Mouse (Mus musculus) urinary bladder, postnatal 14 days (tissue): Measurements from ENCODE around the gene Zfp598.
"Not testable (repeated sequence)": the region's sequence is repeated elsewhere in the genome, so short reads cannot be mapped to it uniquely, and the experiment has no call there.

Experiments
- DNase-seq: peaks from one replicate; pipeline ENCODE4 v3.0.0; 2021; ENCODE audit warnings: low spot score

The Zfp598 gene

DNA sequence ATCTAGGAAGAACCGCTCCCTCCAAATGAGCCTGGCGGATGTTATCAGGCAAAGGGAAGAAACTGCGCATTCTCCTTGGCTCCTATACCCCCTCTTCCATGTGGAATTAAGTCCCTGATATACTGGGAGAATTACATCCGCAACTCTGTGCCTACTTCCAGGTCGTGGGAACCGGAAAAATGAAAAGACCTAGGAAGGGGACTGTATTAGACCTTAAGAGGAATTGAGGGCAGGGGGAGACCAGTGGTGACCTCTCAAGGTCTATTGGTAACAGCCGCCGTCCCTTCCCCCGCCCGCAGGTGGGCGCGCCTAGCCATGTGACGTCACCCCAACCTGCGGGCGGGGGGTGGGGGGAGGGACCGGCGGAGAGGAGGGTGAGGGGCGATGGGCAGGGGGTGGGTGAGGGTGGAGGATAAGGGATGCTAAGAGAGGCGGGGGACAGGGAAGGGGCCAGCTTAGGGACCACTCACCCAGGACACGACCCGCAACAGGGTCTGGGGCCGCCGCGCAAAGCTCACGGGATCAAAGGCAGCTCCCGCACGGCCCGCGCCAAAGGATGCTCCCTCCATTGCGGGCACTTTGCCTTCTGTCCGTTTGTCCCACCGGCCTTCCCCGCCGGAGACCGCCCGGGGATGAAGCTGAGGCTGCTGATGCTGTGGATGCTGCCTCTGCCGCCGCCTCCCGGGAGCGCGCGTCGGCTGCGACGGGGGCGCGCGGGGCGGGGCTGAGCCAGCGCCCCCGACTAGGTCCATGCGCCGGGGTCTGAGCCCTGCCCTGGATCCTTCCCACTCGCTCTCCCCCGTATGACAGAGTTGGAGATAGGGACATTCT, 20.0 kb downstream of the Zfp598 start, which contains the start of gene Syngr3:
TSS of gene Syngr3 (minus strand) at position 705 of the 831 bp plus-strand sequence.
- DNase-seq = no peak

DNA sequence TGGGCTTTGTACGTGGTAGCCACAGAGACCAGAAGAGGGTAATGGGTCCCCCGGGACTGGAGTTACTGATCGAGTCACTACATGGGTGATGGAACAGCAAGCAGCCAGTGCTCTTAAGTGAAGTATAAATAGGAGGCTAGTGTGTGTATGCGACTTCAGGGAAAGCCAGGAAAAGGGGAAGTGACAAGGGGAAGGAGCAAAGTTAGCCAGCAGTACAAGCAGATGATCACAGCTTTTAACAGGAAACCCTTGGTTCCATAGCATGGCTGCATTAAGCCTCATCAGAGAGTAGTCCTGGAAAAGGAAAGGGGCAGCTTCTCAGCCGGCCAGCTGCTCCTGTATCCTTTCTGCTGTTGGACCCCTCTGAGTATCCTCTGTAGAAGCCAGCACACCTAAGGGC, 22.9 kb downstream of the Zfp598 start:
- no peak for DNase-seq

DNA sequence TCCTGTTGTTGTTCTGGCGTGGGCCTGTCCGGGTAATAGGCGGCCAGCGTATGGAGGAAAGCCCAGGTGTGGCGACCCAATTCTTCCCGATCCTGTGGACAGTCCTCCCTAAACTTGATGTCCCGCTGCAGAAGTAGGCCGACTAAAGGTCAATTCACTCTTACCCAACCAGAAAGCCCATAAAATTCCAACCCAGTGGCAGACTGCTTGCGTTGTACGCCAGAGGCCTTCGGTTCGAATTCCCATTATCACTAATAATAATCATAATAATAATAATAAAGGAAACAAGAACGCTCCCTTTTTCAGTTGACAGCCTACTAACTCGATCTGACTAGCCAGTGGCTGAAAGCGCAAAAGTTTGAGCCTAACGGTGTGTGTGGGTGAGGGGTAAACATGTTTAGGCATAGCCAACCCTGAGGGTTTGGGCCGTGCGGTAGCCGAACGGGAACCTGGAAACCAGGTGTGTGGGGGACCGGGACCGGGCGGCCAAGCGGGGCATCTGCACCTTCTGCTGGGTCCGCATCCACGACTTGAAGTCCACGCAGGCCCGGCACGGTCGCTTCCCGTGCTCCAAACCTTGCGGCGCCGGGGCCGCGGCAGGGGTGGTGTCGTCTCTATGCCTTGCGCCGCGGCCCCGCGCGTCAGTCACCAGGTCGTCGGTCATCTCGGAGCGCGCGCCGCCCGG, 26.0 kb downstream of the Zfp598 start:
- DNase-seq = no peak

DNA sequence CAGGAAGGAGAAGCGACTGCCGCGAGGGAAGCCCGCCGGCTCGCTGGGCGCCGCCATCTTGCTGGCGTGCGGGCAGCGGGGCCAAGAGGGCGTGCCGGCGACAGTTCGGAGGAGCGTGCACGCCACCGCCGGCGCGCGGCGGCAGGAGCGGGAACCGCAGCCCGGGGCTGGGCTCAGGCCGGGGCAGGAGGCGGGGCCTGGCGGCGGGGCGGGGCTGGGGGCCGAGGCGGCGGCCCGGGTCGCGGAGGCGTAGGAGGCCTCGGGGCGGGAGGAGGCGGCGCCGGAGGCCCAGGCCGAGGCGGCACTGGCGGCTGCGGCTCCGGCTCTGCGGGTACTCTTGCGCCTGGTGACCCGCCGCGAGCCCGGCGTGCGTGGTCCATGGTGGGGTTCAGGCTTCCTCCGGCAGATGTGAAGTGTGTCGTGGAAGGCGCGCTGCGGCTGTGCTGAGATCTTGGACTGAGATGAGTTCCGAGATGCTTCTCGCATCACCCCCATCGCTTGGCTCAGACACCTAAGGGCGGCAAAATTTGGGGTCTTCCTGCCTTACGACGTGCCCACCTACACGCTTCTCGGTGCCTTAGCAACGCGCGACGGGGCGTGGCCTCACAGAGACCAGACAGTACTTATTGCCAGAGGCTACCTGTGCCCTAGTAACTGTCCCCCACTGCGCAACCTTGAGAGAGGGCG, 26.7 kb downstream of the Zfp598 start, which contains the start of the genes Gfer and Noxo1:
TSS of gene Gfer (minus strand) at position 146 of the 687 bp plus-strand sequence.
TSS of gene Noxo1 (plus strand) at position 224 of the 687 bp plus-strand sequence.
- peak; percentile 90 for DNase-seq

DNA sequence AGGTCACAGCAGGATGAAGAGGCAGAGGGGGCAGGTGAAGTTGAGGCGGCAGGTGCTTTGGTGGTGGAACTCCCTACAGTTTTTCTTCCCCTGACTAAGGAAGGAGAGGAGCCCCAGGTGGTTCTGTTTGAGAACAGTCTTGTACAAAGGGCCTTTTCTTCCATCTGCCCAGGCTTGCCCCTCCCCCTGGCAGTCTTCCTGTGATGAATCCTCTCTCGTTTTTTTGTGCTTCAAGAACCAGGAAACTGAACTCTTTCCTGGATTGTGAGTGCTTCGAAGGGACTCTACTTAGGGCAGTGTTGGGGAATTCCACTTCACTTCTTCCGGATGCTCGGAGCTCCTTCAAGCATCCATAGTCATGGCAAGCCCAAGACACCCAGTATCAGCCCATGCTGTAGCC, 28.5 kb downstream of the Zfp598 start:
- DNase-seq = no peak

DNA sequence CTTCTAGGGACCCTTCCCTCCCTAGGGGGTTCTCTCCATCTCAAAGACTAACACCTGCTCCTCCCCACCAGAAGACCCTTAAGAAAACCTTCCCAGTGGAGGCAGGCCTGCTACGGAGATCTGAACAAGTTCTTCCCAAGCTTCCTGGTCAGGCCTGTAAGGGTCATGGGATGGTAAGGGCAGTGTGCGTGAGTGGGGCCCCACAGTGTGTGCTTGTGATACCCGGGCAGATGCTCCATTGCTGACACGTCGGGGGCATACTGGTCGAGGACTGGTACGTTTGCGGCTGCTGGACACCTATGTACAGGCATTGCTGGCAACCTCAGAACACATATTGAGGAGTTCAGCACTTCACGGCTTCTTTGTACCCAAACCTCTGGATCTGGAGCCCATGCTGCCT, 29.2 kb downstream of the Zfp598 start:
- DNase-seq = no peak

DNA sequence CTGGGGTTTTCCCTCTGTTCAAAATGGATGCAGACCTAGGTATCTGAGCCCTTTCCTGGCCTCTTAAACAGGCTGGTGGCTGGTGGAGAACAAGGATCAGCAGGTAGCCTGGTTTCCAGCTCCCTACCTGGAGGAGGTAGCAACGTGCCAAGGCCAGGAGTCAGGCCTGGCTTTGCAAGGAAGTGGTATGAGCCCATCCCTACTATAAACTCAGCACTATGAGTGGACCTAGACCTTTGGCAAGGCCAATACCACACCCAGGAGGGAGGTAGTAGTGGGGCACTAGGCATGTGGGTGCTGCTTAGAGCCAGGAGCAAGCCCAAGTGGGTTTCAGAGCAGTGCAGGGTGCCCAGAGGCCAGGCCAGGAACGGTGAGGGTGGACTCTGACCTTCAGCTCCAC, 30.0 kb downstream of the Zfp598 start:
- no peak for DNase-seq

DNA sequence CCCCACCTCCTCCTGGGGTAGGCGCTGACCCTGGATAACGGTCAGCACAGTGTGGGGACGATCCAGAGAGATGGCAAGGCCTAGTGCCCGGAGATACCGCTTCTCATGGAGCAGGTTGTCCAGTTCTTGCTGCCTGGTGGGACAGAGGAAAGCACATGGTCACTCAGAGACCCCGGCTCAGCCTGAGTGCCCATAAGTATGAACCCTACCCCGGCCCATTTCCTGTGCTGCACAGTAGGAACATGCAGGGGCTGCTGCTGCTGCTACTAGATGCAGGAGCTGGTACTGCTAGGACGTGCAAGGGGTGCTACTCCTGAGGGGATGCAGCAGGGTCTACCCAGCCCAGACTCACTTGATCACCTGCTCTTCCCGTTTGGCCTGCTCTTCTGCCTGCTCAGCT, 31.8 kb downstream of the Zfp598 start:
- no peak for DNase-seq

DNA sequence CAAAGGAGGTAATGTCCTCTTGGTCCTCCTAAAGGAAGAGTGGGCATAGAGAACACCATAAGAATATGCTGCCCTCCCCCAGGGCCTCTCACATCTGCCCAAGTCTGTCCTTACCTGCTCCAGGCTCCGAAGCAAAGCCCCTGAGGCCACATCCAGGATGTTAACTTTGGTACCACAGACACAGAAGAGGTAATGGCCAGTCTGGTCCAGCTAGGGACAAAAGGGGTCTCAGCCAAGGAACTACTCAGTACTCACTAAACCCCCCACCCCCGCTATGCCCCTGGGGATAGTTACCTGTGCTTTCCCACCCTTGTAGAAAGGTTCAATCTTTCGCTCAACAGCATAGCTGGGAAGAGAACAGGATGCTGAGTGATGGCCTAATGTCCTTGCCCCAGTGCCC, 36.3 kb downstream of the Zfp598 start:
- DNase-seq = no peak

DNA sequence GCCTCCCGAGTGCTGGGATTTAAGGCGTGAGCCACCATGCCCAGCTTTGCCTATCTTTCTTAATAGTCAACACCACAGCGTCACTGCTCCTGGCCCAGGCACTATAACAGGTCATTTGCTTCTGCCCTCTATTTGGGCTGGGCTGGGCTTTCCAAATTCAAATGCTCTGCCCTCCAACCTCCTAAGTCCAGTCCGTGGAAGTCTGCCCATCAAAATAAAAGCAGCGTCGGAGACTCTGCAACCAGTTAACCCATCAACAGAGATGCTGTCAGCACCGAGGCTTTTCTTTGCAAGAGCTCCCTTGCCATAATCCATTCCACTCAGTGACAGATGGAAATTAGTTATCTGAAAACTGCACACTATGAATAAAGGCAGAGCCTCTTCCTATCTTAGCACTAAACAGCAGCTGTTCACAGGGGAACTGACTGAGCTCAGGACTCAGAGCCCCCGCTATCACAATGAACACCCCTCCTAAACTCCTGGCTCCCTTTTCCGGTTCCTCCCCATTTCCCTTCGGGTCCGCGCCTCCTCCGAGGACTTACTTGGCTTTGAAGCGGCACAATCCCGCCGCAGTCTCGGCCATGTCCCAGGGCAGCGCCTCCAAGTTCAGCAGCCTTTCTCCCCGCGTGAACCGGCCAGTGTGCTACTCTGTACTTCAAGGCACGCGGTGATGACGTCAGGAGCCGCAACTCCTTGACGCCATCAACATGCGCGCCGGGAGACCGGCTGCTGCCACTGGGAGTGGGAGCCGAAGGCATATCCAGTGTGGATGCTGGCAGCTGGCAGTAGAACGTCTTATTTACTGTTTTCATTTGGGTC, 37.7 kb downstream of the Zfp598 start, which contains the start of gene Tbl3:
TSS of gene Tbl3 (minus strand) at position 679 of the 819 bp plus-strand sequence.
- DNase-seq = peak; percentile 92

DNA sequence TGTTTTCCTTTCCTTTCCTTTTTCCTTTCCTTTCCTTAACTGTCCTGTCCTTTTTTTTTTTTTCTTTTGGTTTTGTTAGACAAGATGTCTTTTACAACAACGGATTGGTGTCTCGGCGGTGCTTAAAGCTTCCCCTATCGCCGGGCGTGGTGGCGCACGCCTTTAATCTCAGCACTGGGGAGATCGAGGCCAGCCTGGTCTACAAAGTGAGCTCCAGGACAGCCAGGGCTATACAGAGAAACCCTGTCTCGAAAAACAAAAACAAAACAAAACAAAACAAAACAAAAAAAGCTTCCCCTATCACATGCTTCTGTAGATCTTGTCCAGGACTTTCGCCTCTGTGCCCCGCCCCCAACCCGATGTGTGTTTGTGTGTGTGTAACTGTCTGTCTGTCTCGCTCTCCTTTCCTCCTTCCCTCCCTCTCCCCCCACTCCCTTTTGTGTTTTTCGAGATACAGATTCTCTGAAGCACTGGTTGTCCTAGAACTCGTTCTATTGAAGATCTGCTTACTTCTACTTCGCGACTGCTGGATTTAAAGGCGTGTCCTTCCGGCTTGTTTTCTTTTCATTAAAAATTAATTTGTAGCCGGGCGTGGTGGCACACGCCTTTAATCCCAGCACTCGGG, 38.4 kb downstream of the Zfp598 start:
- DNase-seq = no peak

DNA sequence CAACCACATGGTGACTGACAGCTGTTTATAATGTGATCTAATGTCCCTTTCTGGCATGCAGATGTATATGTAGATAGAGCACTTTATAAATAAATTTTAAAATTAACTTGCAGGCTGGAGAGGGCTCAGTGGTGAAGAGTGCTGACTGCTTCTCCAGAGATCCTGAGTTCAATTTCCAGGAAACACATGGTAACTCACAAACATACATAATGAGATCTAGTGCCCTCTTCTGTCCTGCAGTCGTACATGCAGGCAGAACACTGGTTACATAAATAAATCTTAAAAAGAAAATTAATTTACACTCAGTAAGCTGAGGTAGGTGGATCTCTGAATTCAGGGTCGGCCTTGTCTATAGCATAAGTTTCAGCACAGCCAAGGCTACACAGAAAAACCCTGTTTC, 39.2 kb downstream of the Zfp598 start:
- no peak for DNase-seq

DNA sequence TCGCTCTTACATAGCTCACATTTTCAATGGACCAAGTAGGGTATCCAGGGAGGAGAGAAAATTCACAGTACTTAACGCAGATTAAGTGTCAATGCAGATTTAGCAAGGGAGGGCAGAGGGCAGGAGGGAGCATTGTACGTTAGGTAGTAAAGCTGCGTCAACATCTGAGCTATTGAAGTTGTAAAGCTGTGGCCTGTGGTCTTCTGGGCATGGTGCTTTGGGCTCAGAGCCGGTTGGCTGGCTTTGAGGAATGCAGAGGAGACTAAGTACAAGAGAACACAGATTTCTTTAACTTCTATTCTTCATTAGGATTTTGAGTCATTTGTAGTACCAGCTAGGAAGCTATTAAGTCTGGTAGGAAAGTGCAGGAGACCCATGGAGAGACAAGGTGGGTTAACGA, 46.1 kb downstream of the Zfp598 start:
- no peak for DNase-seq

DNA sequence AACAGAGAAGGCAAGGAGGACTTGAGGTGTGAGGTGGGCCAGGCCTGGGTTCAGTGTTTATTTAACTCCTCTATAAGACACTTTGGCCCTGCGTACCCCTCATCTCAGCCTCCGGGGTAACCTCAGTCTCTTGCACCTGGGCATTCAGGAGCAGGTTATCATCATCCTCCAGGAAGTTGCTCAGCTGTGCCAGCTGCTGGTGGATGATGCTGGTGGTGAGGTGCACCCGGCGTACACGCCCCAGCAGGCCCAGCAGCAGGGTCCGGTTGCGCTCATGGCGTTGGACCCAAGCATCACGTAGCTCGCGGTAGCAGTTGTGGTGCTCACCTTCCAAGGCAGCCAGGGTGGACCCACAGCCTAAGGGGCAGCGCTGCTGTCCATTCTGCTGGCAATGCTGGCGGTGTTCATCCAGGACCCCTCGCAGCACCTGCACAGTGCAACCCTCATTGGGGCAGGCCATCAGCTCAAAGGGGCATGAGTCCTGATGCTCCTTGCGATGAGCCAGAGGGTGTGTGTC, 46.7 kb downstream of the Zfp598 start:
- no peak for DNase-seq

DNA sequence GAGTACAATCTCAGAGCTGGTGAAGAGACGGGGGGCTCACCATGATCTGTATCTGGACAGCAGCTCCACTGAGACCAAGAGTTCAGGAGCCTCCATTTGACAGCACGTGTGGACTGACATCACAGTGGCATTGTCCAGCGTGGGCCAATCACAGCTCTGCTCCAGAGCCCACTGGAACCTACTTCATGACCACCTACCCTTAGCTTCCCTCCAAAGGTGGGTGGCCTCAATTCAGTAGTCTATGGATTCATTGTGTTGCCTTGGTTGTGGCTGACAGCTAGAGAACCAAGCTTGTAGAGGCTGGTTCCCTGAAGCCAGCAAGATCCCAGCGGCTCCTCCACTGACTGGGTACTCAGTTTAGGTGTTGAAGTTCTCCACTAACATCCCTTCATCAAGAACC, 48.5 kb downstream of the Zfp598 start, which contains the start of the genes Rnf151 and Rps2:
TSS of gene Rnf151 (minus strand) at position 121 of the 400 bp plus-strand sequence.
TSS of gene Rps2 (plus strand) at position 174 of the 400 bp plus-strand sequence.
- DNase-seq = no peak

DNA sequence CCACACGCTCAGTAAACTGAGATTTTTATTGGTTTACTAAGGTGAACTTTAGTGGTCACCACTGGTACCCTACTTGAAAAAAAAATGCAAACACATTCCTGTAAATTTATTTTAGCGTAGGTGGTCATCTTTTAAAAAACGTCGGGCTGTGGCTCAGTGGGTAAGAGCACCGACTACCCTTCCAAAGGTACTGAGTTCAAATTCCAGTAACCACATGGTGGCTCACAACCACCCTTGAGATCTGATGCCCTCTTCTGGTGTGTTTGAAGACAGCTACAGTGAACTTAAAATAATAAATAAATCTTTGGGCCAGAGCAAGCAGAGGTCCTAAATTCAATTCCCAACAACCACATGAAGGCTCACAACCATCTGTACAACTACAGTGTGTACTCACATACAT, 49.5 kb downstream of the Zfp598 start:
- not testable (repeated sequence) for DNase-seq

DNA sequence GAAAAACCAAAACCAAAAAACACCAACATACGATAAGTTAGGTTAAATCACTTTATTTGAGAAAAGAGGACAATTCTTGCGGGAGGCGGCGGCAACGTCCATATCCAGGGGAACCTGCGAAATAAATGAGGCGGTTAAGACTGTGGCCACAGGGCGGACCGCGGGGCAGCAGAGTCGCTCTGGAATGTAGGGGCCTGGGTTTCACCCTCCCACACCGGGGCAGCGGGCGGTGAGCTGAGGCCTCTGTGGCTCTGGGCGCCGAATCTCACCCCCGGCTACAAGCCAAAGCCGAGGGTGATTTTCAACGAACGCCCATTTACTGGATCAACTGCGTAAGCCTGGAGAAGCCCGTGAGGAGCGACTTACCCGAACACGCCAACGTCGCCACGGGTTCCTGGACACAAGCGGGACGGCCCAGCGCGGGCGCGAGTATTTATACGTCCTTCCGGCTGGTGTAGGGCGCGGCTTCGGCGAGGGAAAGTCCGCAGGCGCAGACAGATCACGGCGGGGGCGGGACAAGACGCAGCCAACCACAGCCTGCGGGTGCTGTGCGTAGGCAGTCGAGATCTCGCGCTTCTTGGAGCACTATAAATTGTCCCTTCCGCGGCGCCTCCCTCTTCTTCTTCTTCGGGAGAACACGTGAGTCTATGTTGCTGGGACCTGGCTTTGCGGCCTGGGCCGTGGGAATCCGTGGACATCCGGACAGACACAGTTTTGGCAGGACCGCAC, 50.2 kb downstream of the Zfp598 start:
- peak; percentile 98 for DNase-seq

DNA sequence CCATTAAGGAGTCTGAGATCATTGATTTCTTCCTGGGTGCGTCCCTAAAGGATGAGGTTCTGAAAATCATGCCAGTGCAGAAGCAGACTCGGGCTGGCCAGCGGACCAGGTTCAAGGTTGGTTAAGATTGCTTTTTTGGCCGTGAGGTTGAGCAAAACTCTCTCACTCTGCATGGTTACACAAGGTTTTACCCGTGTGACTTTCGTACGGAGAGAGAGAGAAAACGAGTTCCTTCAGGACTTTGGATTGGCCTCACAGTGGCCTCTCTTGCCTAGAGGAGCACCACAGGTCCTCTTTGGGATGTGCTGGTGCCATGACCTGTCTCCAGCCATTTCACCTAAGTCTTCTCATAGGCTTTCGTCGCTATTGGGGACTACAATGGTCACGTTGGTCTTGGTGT, 51.1 kb downstream of the Zfp598 start:
- not testable (repeated sequence) for DNase-seq

DNA sequence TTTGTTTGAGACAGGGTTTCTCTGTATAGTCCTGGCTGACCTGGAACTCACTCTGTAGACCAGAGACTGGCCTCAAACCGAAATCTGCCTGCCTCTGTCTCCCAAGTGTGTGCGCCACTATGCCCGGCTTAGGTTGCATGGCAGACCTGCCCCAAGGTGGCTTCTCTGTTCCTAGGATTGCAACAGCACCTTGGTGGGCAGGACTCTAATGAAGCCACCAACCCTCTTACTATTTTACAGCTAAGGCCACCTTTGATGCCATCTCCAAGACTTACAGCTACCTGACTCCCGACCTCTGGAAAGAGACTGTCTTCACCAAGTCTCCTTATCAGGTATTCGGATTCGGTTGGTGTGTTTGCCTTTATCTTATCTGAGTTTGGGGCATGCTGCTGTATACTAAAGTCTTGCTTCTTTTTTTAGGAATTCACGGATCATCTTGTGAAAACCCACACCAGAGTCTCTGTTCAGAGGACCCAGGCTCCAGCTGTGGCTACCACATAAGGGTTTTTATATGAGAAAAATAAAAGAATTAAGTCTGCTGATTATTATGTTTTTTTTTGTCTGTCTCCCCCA, 52.0 kb downstream of the Zfp598 start:
- DNase-seq = not testable (repeated sequence)
